Mouse (Mus musculus) forebrain, embryonic 12.5 days (tissue): ENCODE data around the gene Nat14. TPM values are rescaled to one million over a fixed set of nuclear protein-coding genes. Genes with fewer than 3 reads are reported as not detected.

Experiments used
- ATAC-seq: fragments of 200-750 bp; cut with Nextera tagmentation; 2 replicates; pipeline ENCODE4 v1.8.0; 2017; ENCODE audit warnings: moderate TSS enrichment; ENCODE audit not compliant: low FRiP score
- H3K27ac ChIP-seq: fragments of 300-500 bp; sonication (generic); 2 replicates; pipeline ENCODE4 v1.5.1; 2016; ENCODE audit warnings: mild to moderate bottlenecking
- H3K27me3 ChIP-seq: fragments of 300-500 bp; sonication (generic); 2 replicates; pipeline ENCODE4 v1.6.1; 2016; ENCODE audit warnings: mild to moderate bottlenecking
- H3K36me3 ChIP-seq: fragments of 300-500 bp; sonication (generic); replicated peaks from 2 replicates; pipeline ENCODE4 v1.6.1; 2016; ENCODE audit warnings: mild to moderate bottlenecking
- H3K4me1 ChIP-seq: fragments of 300-500 bp; sonication (generic); 2 replicates; pipeline ENCODE4 v1.6.1; 2016
- H3K4me2 ChIP-seq: fragments of 300-500 bp; sonication (generic); 2 replicates; pipeline ENCODE4 v1.6.1; 2016; ENCODE audit warnings: mild to moderate bottlenecking, moderate library complexity
- H3K4me3 ChIP-seq: fragments of 300-500 bp; sonication (generic); replicated peaks from 2 replicates; pipeline ENCODE4 v1.5.1; 2016; ENCODE audit warnings: mild to moderate bottlenecking
- H3K9ac ChIP-seq: fragments of 300-500 bp; sonication (generic); 2 replicates; pipeline ENCODE4 v1.6.1; 2016; ENCODE audit warnings: mild to moderate bottlenecking
- H3K9me3 ChIP-seq: fragments of 300-500 bp; sonication (generic); 2 replicates; pipeline ENCODE4 v1.6.1; 2016
- WGBS: fragments of 180-500 bp; shearing (Covaris S2); methylation state at CpG from one replicate; pipeline ENCODE4 v1.1.7; 2016; 5-methylcytosine and 5-hydroxymethylcytosine counted together
- polyA plus RNA-seq: library from polyadenylated mRNA; unstranded; fragments of >200 nt; fragmentation: Nextera tagmentation; extraction: Ambion mirVana; gene quantifications from 2 replicates; pipeline ENCODE4 v1.2.1, GENCODE M21; 2016

Nat14 gene
- polyA plus RNA-seq, 1 experiment from 2014 or later = 19.4 TPM

GRCm38 (mm10) chr7:4902404-4902803, 19.4 kb upstream of the Nat14 start:
- no peak overlapping the region for H3K4me2 ChIP-seq
- H3K9me3 ChIP-seq = peaks cover 5% of the 10 kb centered on the region
- H3K9ac ChIP-seq = no peak overlapping the region
- H3K27me3 ChIP-seq = peaks cover 17% of the 10 kb centered on the region
- 65% methylated on average over 9 of the region's 9 CpGs for WGBS
- H3K36me3 ChIP-seq = no peaks in the 10 kb centered on the region
- no peak overlapping the region for H3K27ac ChIP-seq
- no peak overlapping the region for H3K4me3 ChIP-seq
- ATAC-seq = no peak
- H3K4me1 ChIP-seq = peaks cover 19% of the 10 kb centered on the region

DNA sequence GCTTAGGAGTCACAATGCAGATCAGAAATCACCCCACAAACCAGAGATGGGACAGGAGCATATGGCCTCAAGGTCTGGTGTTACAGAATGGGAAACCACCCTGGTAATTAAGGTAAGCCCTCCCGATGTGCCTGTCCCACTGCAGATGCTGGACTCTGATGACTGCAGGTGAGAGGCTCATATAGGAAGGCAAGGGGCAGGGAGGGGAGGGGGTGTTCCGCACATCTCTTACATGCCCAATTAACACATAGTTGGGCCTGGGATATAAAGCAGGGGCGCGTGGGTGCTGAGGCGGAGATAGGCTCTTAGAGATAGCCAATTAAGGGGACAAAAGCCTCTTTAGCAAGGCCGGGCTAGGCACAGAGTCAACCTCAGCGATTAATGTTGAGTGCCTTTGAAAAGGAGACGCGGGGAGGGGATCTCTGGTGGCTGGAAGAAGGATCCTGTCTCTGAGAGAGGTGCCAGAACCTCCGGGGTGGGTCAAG, 15.3 kb upstream of the Nat14 start, which contains the start of gene Gm36210:
TSS of gene Gm36210 (minus strand) at position 51 of the 485 bp plus-strand sequence.
- 9% methylated on average over 10 of the region's 10 CpGs for WGBS
- H3K27ac ChIP-seq = 0 out of 2 replicates have a peak within 1 kb of the TSS, but pooled peaks have one; percentile 47
- H3K9me3 ChIP-seq = no peaks in the 10 kb centered on the region
- no peaks in the 10 kb centered on the region for H3K36me3 ChIP-seq
- peaks cover 7% of the 10 kb centered on the region; the same call in 1 of the 2 replicates for H3K4me1 ChIP-seq
- peak within 1 kb of the TSS; percentile 13; the same call in 1 of the 2 replicates for H3K9ac ChIP-seq
- ATAC-seq = peak; percentile 30; the same call in 1 of the 2 replicates
- H3K4me2 ChIP-seq = peak within 1 kb of the TSS; percentile 2; the same call in 1 of the 2 replicates
- H3K27me3 ChIP-seq = 0 out of 2 replicates have a peak, but pooled peaks cover 3% of the 10 kb centered on the region
- H3K4me3 ChIP-seq = no peak within 1 kb of the TSS

DNA sequence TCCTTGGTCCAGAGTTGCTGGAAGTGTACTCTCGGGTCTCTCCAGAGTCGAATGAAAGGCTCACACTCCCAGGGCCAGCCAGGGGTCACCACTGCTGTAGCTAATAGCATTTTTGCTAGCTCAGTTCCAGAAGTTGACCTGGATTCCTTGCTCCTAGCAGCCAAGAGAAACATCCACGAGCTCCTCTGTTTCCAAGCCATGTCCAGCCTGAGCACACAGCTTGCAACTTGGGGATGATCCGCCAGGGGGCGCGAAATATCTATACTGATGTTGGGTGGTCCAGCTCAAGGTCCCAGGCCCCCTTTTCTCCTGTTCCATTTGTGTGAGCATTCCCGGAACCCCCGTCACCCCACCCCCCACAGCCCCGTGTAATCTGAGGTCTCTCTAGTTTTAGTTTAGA, 10.3 kb upstream of the Nat14 start:
- Histone ChIP-seq H3K4me1 (peaks cover 17% of the 10 kb centered on the region), H3K27ac (no peak overlapping the region), H3K36me3 (no peaks in the 10 kb centered on the region), H3K4me2 (no peak overlapping the region), H3K9ac (no peak overlapping the region), H3K27me3 (0 out of 2 replicates have a peak, but pooled peaks cover 3% of the 10 kb centered on the region), H3K4me3 (no peak overlapping the region), H3K9me3 (no peaks in the 10 kb centered on the region)
- 27% methylated on average over 9 of the region's 9 CpGs for WGBS
- no peak for ATAC-seq

- Histone ChIP-seq H3K4me3 (no peak overlapping the region), H3K9me3 (no peaks in the 10 kb centered on the region), H3K27me3 (0 out of 2 replicates have a peak, but pooled peaks cover 3% of the 10 kb centered on the region), H3K4me2 (no peak overlapping the region), H3K27ac (no peak overlapping the region), H3K36me3 (0 out of 2 replicates have a peak, but pooled peaks cover 1% of the 10 kb centered on the region), H3K9ac (no peak overlapping the region), H3K4me1 (peaks cover 20% of the 10 kb centered on the region)
- ATAC-seq = no peak
- WGBS = 64% methylated on average over 5 of the region's 5 CpGs
Measured at GRCm38 (mm10) chr7:4912248-4912647, 9.6 kb upstream of the Nat14 start.

DNA sequence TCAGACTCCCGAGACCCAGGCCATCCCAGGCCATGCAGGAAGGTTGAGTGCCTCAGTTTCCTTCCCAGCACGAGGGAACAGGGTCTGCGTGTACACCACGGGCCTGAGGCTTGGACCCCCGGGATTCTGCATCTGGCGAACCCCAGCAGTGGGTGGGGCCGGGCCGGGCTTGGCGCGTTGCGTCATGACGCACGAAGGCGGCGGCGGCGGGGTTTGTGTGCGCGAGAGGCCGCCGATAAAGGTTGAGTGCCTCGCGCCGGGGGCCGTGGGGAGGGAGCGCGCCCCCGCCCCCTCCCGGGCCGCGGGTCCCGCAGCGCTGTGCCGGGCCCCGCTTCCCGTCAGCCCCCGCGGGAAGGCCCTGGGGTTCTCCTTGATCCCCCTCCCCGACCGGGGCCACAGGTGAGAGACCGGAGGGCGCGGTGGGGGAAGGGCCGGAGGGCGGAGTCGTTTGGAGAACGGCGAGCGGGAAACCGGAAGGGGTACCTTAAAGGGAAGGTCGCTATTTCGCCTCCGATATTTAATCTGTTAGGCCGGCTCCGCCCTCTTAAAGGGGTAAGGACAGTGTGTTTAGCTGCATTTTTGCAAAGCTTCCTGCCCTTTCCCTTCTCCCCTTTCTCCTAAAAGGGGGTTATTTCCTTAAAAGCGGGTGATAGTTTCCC, 6.7 kb upstream of the Nat14 start, which contains the start of gene Zfp628:
TSS of gene Zfp628 (plus strand) at position 211 of the 659 bp plus-strand sequence.
- H3K36me3 ChIP-seq = peaks cover 30% of the 10 kb centered on the region
- peak within 1 kb of the TSS; percentile 81 for H3K9ac ChIP-seq
- peak within 1 kb of the TSS; percentile 97 for H3K27ac ChIP-seq
- no peaks in the 10 kb centered on the region for H3K27me3 ChIP-seq
- WGBS = under 1% methylated on average over 46 of the region's 56 CpGs
- H3K4me1 ChIP-seq = peaks cover 22% of the 10 kb centered on the region
- peak within 1 kb of the TSS; percentile 65 for H3K4me3 ChIP-seq
- ATAC-seq = peak; percentile 93
- peak within 1 kb of the TSS; percentile 86 for H3K4me2 ChIP-seq
- no peaks in the 10 kb centered on the region for H3K9me3 ChIP-seq

GRCm38 (mm10) chr7:4915669-4916416, 6.0 kb upstream of the Nat14 start:
- WGBS = 21% methylated on average over 14 of the region's 14 CpGs
- peak overlapping the region; percentile 97 for H3K27ac ChIP-seq
- peak overlapping the region; percentile 81 for H3K9ac ChIP-seq
- H3K4me1 ChIP-seq = peaks cover 25% of the 10 kb centered on the region
- H3K27me3 ChIP-seq = no peaks in the 10 kb centered on the region
- peak overlapping the region; percentile 86 for H3K4me2 ChIP-seq
- ATAC-seq = peak; percentile 43
- H3K4me3 ChIP-seq = peak overlapping the region; percentile 65
- H3K36me3 ChIP-seq = peaks cover 37% of the 10 kb centered on the region
- no peaks in the 10 kb centered on the region for H3K9me3 ChIP-seq

GRCm38 (mm10) chr7:4917494-4917893, 4.3 kb upstream of the Nat14 start:
- Histone ChIP-seq H3K9me3 (no peaks in the 10 kb centered on the region), H3K4me1 (peaks cover 40% of the 10 kb centered on the region), H3K36me3 (peaks cover 43% of the 10 kb centered on the region), H3K4me3 (no peak overlapping the region), H3K27me3 (no peaks in the 10 kb centered on the region), H3K4me2 (no peak overlapping the region), H3K27ac (no peak overlapping the region), H3K9ac (no peak overlapping the region)
- 89% methylated on average over 2 of the region's 2 CpGs for WGBS
- no peak for ATAC-seq

GRCm38 (mm10) chr7:4918681-4919080, 3.1 kb upstream of the Nat14 start:
- Histone ChIP-seq H3K27me3 (no peaks in the 10 kb centered on the region), H3K36me3 (peaks cover 43% of the 10 kb centered on the region), H3K9me3 (no peaks in the 10 kb centered on the region), H3K4me1 (peaks cover 50% of the 10 kb centered on the region), H3K27ac (no peak overlapping the region), H3K4me3 (no peak overlapping the region), H3K9ac (no peak overlapping the region), H3K4me2 (no peak overlapping the region)
- 93% methylated on average over 15 of the region's 15 CpGs for WGBS
- ATAC-seq = no peak

DNA sequence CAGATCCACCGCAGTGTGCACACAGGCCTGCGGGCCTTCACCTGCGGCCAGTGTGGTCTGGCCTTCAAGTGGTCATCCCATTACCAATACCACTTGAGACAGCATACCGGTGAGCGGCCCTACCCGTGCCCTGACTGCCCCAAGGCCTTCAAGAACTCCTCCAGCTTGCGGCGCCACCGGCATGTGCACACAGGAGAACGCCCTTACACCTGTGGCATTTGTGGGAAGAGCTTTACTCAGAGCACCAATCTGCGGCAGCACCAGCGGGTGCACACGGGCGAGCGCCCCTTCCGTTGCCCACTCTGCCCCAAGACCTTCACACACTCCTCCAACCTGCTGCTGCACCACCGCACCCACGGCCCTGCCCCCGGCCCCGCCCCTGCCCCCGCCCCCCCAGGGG, 2.7 kb upstream of the Nat14 start:
- Histone ChIP-seq H3K4me1 (peaks cover 55% of the 10 kb centered on the region), H3K27me3 (no peaks in the 10 kb centered on the region), H3K4me2 (no peak overlapping the region), H3K36me3 (peaks cover 43% of the 10 kb centered on the region), H3K9ac (no peak overlapping the region), H3K9me3 (no peaks in the 10 kb centered on the region), H3K4me3 (no peak overlapping the region), H3K27ac (no peak overlapping the region)
- WGBS = 82% methylated on average over 17 of the region's 21 CpGs
- ATAC-seq = no peak

DNA sequence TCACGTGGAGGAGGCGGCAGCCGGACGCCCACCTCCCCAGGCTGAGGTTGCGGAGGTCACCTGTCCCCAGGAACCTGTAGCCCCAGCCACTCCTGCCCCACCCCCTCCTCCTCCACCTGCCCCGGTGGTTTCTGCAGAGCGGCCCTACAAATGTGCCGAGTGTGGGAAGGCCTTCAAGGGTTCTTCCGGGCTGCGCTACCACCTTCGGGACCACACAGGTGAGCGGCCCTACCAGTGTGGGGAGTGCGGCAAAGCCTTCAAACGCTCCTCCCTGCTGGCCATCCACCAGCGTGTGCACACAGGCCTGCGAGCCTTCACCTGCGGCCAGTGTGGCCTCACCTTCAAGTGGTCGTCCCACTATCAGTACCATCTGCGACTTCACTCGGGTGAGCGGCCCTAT, 1.9 kb upstream of the Nat14 start:
- H3K9me3 ChIP-seq = no peaks in the 10 kb centered on the region
- H3K4me1 ChIP-seq = peaks cover 60% of the 10 kb centered on the region
- ATAC-seq = no peak
- H3K36me3 ChIP-seq = peaks cover 43% of the 10 kb centered on the region
- no peak overlapping the region for H3K27ac ChIP-seq
- no peak overlapping the region for H3K4me2 ChIP-seq
- WGBS = 87% methylated on average over 21 of the region's 21 CpGs
- H3K4me3 ChIP-seq = no peak overlapping the region
- no peak overlapping the region for H3K9ac ChIP-seq
- H3K27me3 ChIP-seq = no peaks in the 10 kb centered on the region

- H3K4me1 ChIP-seq = peaks cover 65% of the 10 kb centered on the region
- H3K4me2 ChIP-seq = no peak overlapping the region
- H3K4me3 ChIP-seq = no peak overlapping the region
- 88% methylated on average over 19 of the region's 19 CpGs for WGBS
- H3K36me3 ChIP-seq = peaks cover 43% of the 10 kb centered on the region
- no peak overlapping the region for H3K9ac ChIP-seq
- H3K9me3 ChIP-seq = no peaks in the 10 kb centered on the region
- no peaks in the 10 kb centered on the region for H3K27me3 ChIP-seq
- ATAC-seq = no peak
- H3K27ac ChIP-seq = peak overlapping the region; percentile 99
Measured at GRCm38 (mm10) chr7:4920496-4920895, 1.3 kb upstream of the Nat14 start.
